Mouse (Mus musculus) kidney, postnatal 10 days (tissue): Measurements from ENCODE around the gene Atxn1l.

Source experiments
- DNase-seq: peaks from one replicate; pipeline ENCODE4 v3.0.0; 2021; ENCODE audit warnings: mixed read lengths

The Atxn1l gene

GRCm38 (mm10) chr8:109725106-109725505, 12.4 kb downstream of the Atxn1l start:
- no peak for DNase-seq

GRCm38 (mm10) chr8:109714961-109715360, 22.6 kb downstream of the Atxn1l start:
- no peak for DNase-seq

GRCm38 (mm10) chr8:109712521-109712920, 25.0 kb downstream of the Atxn1l start:
- DNase-seq: no peak

- DNase-seq: no peak
Observed at GRCm38 (mm10) chr8:109707921-109708320, 29.6 kb downstream of the Atxn1l start.

- peak; percentile 91 for DNase-seq
Observed at GRCm38 (mm10) chr8:109706874-109707237, 30.7 kb downstream of the Atxn1l start.

- peak; percentile 34 for DNase-seq
Observed at GRCm38 (mm10) chr8:109706076-109706873, 31.3 kb downstream of the Atxn1l start.

- DNase-seq: peak; percentile 97
Observed at GRCm38 (mm10) chr8:109705320-109706075, 32.0 kb downstream of the Atxn1l start, which contains the start of gene Zfp821. Zfp821 (plus strand) TSS chr8:109705546.

- DNase-seq: no peak
Observed at GRCm38 (mm10) chr8:109704565-109705319, 32.8 kb downstream of the Atxn1l start.

- no peak for DNase-seq
Observed at GRCm38 (mm10) chr8:109698477-109698876, 39.1 kb downstream of the Atxn1l start.

GRCm38 (mm10) chr8:109697754-109698153, 39.8 kb downstream of the Atxn1l start:
- no peak for DNase-seq

- DNase-seq: no peak
Observed at GRCm38 (mm10) chr8:109694154-109694553, 43.4 kb downstream of the Atxn1l start.

GRCm38 (mm10) chr8:109693146-109693900, 44.2 kb downstream of the Atxn1l start, which contains the start of gene Ist1:
Ist1 (minus strand) TSS chr8:109693260.
- DNase-seq: peak; percentile 99

GRCm38 (mm10) chr8:109692443-109693145, 44.9 kb downstream of the Atxn1l start:
- DNase-seq: no peak

- no peak for DNase-seq
Observed at GRCm38 (mm10) chr8:109691769-109692168, 45.8 kb downstream of the Atxn1l start.

- DNase-seq: no peak
Observed at GRCm38 (mm10) chr8:109687248-109687647, 50.3 kb downstream of the Atxn1l start.

GRCm38 (mm10) chr8:109682120-109682519, 55.4 kb downstream of the Atxn1l start:
- no peak for DNase-seq

GRCm38 (mm10) chr8:109681535-109681934, 56.0 kb downstream of the Atxn1l start:
- DNase-seq: no peak
